Mouse (Mus musculus): ENCODE measurements around the gene Arfip1. TPM values are rescaled to one million over a fixed set of nuclear protein-coding genes. Genes with fewer than 3 reads are reported as not detected.

Gene Arfip1
- polyA plus RNA-seq, 1 experiment: not detected

GRCm38 (mm10) chr3:84516163-84516562, 66.3 kb downstream of the Arfip1 start:
- Histone ChIP-seq H3K4me1 (ENCODE audit: control insufficient read depth, insufficient read depth, low read length) (no peaks in the 10 kb centered on the region), H3K4me3 (ENCODE audit: insufficient read depth, low read depth, low read length) (no peak overlapping the region), H3K27ac (ENCODE audit: insufficient read depth, low read depth, low read length) (no peak overlapping the region)
- 90% methylated on average over 3 of the region's 3 CpGs for WGBS
- TF ChIP-seq POLR2A (IDR thresholded peaks at IDR 0.05; ENCODE audit: insufficient read depth, low read depth, low read length): no peak
- TF ChIP-seq CTCF (IDR thresholded peaks at IDR 0.05; ENCODE audit: insufficient read depth, low read depth, low read length): no peak

- H3K27ac ChIP-seq (ENCODE audit: insufficient read depth, low read depth, low read length): no peak overlapping the region
- WGBS: 89% methylated on average over 6 of the region's 6 CpGs
- no peak overlapping the region for H3K4me3 ChIP-seq (ENCODE audit: insufficient read depth, low read depth, low read length)
- TF ChIP-seq POLR2A (IDR thresholded peaks at IDR 0.05; ENCODE audit: insufficient read depth, low read depth, low read length) (no peak), CTCF (IDR thresholded peaks at IDR 0.05; ENCODE audit: insufficient read depth, low read depth, low read length) (no peak)
- no peaks in the 10 kb centered on the region for H3K4me1 ChIP-seq (ENCODE audit: control insufficient read depth, insufficient read depth, low read length)
Measured at GRCm38 (mm10) chr3:84512774-84513515, 69.5 kb downstream of the Arfip1 start.

DNA sequence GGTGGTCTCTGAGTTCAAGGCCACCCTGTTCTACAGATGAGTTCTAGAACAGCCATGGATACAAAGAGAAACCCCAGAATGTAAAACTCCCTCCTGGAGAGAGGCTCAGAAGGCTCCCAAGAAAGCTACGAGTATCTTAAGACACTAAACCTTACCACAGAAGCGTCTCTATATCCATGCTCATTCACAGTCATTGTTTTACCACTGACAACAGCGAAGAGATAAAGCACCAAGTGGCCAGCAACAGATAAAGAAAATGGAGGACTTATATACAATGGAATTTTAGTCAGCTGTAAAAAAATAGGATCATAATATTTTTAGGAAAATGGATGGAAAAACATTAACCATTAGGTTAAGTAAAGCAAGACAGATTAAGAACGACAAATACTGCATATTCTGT, 77.2 kb downstream of the Arfip1 start:
- no peak overlapping the region for H3K27ac ChIP-seq (ENCODE audit: insufficient read depth, low read depth, low read length)
- WGBS: 92% methylated on average over 4 of the region's 4 CpGs
- TF ChIP-seq POLR2A (IDR thresholded peaks at IDR 0.05; ENCODE audit: insufficient read depth, low read depth, low read length): no peak
- H3K4me1 ChIP-seq (ENCODE audit: control insufficient read depth, insufficient read depth, low read length): peaks cover 10% of the 10 kb centered on the region
- H3K4me3 ChIP-seq (ENCODE audit: insufficient read depth, low read depth, low read length): no peak overlapping the region

GRCm38 (mm10) chr3:84504291-84504690, 78.1 kb downstream of the Arfip1 start:
- 93% methylated on average over 8 of the region's 8 CpGs for WGBS
- Histone ChIP-seq H3K4me1 (ENCODE audit: control insufficient read depth, insufficient read depth, low read length) (peaks cover 10% of the 10 kb centered on the region), H3K4me3 (ENCODE audit: insufficient read depth, low read depth, low read length) (no peak overlapping the region), H3K27ac (ENCODE audit: insufficient read depth, low read depth, low read length) (no peak overlapping the region)
- no peak for TF ChIP-seq POLR2A (IDR thresholded peaks at IDR 0.05; ENCODE audit: insufficient read depth, low read depth, low read length)
- no peak for TF ChIP-seq CTCF (IDR thresholded peaks at IDR 0.05; ENCODE audit: insufficient read depth, low read depth, low read length)

DNA sequence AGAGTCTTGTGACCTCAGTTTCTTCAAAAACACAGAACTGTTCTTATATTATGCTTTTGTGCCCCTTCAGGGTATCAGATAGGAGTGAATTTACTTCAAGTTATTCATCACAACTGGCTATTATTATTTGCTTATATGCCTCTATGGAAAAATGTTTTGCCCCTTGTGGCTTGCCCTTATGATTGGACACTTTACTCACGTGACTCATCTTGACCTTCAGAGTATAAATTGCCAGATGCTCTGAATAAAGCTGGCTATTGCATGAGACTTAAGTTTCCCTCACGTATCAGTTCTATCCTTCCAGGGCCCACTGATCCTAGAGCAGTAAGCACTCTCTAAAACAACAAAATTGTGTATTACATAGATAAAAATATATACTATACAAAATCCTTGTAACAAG, 80.3 kb downstream of the Arfip1 start:
- no peak overlapping the region for H3K27ac ChIP-seq (ENCODE audit: insufficient read depth, low read depth, low read length)
- peaks cover 10% of the 10 kb centered on the region for H3K4me1 ChIP-seq (ENCODE audit: control insufficient read depth, insufficient read depth, low read length)
- TF ChIP-seq POLR2A (IDR thresholded peaks at IDR 0.05; ENCODE audit: insufficient read depth, low read depth, low read length) (no peak), CTCF (IDR thresholded peaks at IDR 0.05; ENCODE audit: insufficient read depth, low read depth, low read length) (no peak)
- H3K4me3 ChIP-seq (ENCODE audit: insufficient read depth, low read depth, low read length): no peak overlapping the region
- WGBS: 85% methylated on average over 2 of the region's 2 CpGs

- 82% methylated on average over 10 of the region's 10 CpGs for WGBS
Measured at GRCm38 (mm10) chr3:84500491-84500890, 81.9 kb downstream of the Arfip1 start.

DNA sequence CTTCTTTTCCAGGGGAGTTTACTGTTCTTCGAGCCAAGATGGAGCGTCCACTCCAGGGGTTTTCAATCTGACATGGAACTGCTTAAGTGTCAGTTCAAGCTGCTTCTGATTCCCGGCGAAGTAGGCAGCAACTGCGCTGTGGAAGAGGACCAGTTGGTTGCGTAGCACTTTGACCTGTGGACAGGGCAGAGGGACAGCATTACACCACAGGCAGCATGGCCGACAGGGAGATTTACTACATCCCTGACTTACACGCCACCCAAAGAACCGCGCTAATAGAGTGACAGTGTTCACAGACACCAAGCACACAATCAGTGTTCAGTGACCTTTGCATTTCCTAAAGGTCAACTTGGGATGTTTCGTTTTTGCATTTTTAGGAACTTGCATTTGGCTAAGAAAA, 84.7 kb downstream of the Arfip1 start:
- WGBS: 89% methylated on average over 11 of the region's 11 CpGs
- Histone ChIP-seq H3K27ac (ENCODE audit: insufficient read depth, low read depth, low read length) (no peak overlapping the region), H3K4me1 (ENCODE audit: control insufficient read depth, insufficient read depth, low read length) (peaks cover 11% of the 10 kb centered on the region), H3K4me3 (ENCODE audit: insufficient read depth, low read depth, low read length) (no peak overlapping the region)
- TF ChIP-seq CTCF (IDR thresholded peaks at IDR 0.05; ENCODE audit: insufficient read depth, low read depth, low read length) (no peak), POLR2A (IDR thresholded peaks at IDR 0.05; ENCODE audit: insufficient read depth, low read depth, low read length) (no peak)

More at GRCm38 (mm10) chr3:84500491-84500890, 81.9 kb downstream of the Arfip1 start:
- Histone ChIP-seq H3K27ac (ENCODE audit: insufficient read depth, low read depth, low read length) (no peak overlapping the region), H3K4me1 (ENCODE audit: control insufficient read depth, insufficient read depth, low read length) (peaks cover 10% of the 10 kb centered on the region), H3K4me3 (ENCODE audit: insufficient read depth, low read depth, low read length) (no peak overlapping the region)
- no peak for TF ChIP-seq CTCF (IDR thresholded peaks at IDR 0.05; ENCODE audit: insufficient read depth, low read depth, low read length)
- TF ChIP-seq POLR2A (IDR thresholded peaks at IDR 0.05; ENCODE audit: insufficient read depth, low read depth, low read length): no peak

- Histone ChIP-seq H3K4me3 (ENCODE audit: insufficient read depth, low read depth, low read length) (no peak overlapping the region), H3K4me1 (ENCODE audit: control insufficient read depth, insufficient read depth, low read length) (peaks cover 4% of the 10 kb centered on the region), H3K27ac (ENCODE audit: insufficient read depth, low read depth, low read length) (no peak overlapping the region)
- 75% methylated on average over 8 of the region's 8 CpGs for WGBS
- no peak for TF ChIP-seq CTCF (IDR thresholded peaks at IDR 0.05; ENCODE audit: insufficient read depth, low read depth, low read length)
- no peak for TF ChIP-seq POLR2A (IDR thresholded peaks at IDR 0.05; ENCODE audit: insufficient read depth, low read depth, low read length)
Measured at GRCm38 (mm10) chr3:84492657-84493056, 89.8 kb downstream of the Arfip1 start.

GRCm38 (mm10) chr3:84492148-84492547, 90.3 kb downstream of the Arfip1 start:
- WGBS: 25% methylated on average over 4 of the region's 4 CpGs
- H3K4me3 ChIP-seq (ENCODE audit: insufficient read depth, low read depth, low read length): no peak overlapping the region
- H3K4me1 ChIP-seq (ENCODE audit: control insufficient read depth, insufficient read depth, low read length): peaks cover 6% of the 10 kb centered on the region
- no peak overlapping the region for H3K27ac ChIP-seq (ENCODE audit: insufficient read depth, low read depth, low read length)
- TF ChIP-seq CTCF (IDR thresholded peaks at IDR 0.05; ENCODE audit: insufficient read depth, low read depth, low read length): no peak
- TF ChIP-seq POLR2A (IDR thresholded peaks at IDR 0.05; ENCODE audit: insufficient read depth, low read depth, low read length): no peak
